Mouse (Mus musculus): ENCODE data around the gene Fbxo39. TPM values are rescaled to one million over a fixed set of nuclear protein-coding genes. Genes with fewer than 3 reads are reported as not detected.

Gene Fbxo39
- polyA plus RNA-seq, 1 experiment, result not detected

DNA sequence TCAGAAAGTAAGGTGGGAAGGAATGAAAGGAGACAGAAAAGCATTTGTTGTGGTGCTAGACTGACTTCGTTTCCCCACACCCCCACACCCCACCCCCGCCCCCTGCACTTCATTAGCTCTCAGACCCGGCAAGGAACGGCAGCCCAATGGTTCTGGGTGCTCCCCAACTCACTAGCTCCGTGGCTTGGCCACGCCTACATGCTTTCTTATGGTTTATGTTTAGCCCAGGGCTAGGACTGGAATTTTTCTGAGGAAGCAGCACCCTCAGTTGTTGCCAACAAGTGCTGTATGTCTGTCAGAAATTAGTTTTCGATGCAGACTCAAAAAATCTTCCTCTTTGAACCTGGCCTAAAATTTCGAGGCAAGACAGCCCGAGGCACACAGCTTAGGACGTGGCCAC lies 34.3 kb downstream of the Fbxo39 start:
- 27% methylated on average over 10 of the region's 10 CpGs for WGBS
- no peak overlapping the region for H3K27ac ChIP-seq (ENCODE audit: insufficient read depth, low read depth, low read length)

DNA sequence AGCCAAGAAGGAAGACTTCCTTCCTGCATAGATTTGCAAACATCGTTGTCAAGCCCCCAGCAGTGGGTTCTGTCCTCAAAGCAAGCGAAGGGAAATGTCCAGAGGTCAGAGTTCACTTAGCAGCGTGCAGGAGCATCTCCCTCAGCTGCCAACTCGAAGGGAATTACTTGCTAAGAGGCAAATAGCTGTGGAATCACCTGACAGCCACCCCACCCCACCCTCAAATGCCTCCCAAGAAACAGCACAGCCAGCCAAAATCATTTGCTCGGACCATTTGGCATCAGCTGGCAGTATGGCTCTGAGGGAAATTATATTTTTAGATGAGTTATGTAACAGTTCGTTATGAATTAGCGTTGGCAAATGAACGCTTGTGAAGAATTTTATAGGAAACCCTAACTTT lies 34.8 kb downstream of the Fbxo39 start:
- TF ChIP-seq POLR2A (IDR thresholded peaks at IDR 0.05; ENCODE audit: low read depth, low read length) (no peak), CTCF (IDR thresholded peaks at IDR 0.05; ENCODE audit: extremely low read depth, insufficient read length, insufficient replicate concordance, low read depth, low read length) (no peak)
- Histone ChIP-seq H3K27ac (ENCODE audit: insufficient read depth, low read depth, low read length) (no peak overlapping the region), H3K36me3 (ENCODE audit: control insufficient read depth, insufficient read depth, low read length) (no peaks in the 10 kb centered on the region), H3K4me3 (ENCODE audit: low read depth, low read length) (no peak overlapping the region), H3K27me3 (ENCODE audit: control insufficient read depth, insufficient read depth, low read length) (no peaks in the 10 kb centered on the region), H3K4me1 (ENCODE audit: control insufficient read depth, insufficient read depth, insufficient read length, low read length) (no peaks in the 10 kb centered on the region)
- WGBS, result 33% methylated on average over 8 of the region's 8 CpGs

More for the DNA sequence above, 34.3 kb downstream of the Fbxo39 start:
- no peak for TF ChIP-seq POLR2A (IDR thresholded peaks at IDR 0.05; ENCODE audit: low read depth, low read length)
- no peak for TF ChIP-seq CTCF (IDR thresholded peaks at IDR 0.05; ENCODE audit: extremely low read depth, insufficient read length, insufficient replicate concordance, low read depth, low read length)
- Histone ChIP-seq H3K4me3 (ENCODE audit: low read depth, low read length) (no peak overlapping the region), H3K4me1 (ENCODE audit: control insufficient read depth, insufficient read depth, insufficient read length, low read length) (no peaks in the 10 kb centered on the region), H3K36me3 (ENCODE audit: control insufficient read depth, insufficient read depth, low read length) (no peaks in the 10 kb centered on the region), H3K27me3 (ENCODE audit: control insufficient read depth, insufficient read depth, low read length) (no peaks in the 10 kb centered on the region)

DNA sequence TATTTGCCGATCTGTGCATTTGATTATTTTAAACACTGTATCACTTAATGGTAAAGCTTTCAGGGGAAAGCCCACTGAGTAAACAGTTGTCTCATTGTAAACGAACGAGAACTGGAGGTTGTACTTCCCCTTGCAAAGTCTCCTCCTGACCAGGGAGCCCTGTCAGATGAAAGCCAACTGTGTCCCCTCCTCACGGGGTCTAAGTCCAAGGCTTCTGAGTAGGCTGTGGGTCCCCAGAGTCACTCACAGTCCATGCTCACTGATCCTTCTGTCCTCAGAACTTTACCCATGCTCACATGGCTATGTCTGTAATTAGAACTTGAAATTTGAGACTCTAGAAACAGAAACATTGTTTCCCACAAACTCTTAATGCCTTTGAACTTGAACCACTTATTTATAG lies 35.4 kb downstream of the Fbxo39 start:
- H3K27ac ChIP-seq (ENCODE audit: insufficient read depth, low read depth, low read length), result no peak overlapping the region
- 34% methylated on average over 4 of the region's 4 CpGs for WGBS
- H3K36me3 ChIP-seq (ENCODE audit: control insufficient read depth, insufficient read depth, low read length), result no peaks in the 10 kb centered on the region
- TF ChIP-seq CTCF (IDR thresholded peaks at IDR 0.05; ENCODE audit: extremely low read depth, insufficient read length, insufficient replicate concordance, low read depth, low read length) (no peak), POLR2A (IDR thresholded peaks at IDR 0.05; ENCODE audit: low read depth, low read length) (no peak)
- no peak overlapping the region for H3K4me3 ChIP-seq (ENCODE audit: low read depth, low read length)
- H3K4me1 ChIP-seq (ENCODE audit: control insufficient read depth, insufficient read depth, insufficient read length, low read length), result no peaks in the 10 kb centered on the region
- no peaks in the 10 kb centered on the region for H3K27me3 ChIP-seq (ENCODE audit: control insufficient read depth, insufficient read depth, low read length)

DNA sequence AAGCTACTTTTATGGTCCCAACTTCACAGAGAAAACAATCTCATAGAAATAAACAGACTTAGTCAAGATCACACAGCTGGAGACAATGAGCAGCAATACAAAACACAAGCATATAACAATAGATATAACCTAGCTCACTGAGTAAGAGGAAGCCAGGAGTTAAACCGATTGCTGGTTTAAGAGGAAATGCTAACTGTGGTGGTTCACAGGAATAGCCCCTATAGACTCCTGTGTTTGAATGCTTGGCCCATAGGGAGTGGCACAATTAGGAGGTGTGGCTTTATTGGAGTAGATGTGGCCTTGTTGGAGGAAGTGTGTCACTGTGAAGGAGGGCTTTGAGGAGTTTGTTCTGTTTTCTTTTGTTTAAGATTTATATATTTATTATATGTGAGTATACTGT lies 38.0 kb downstream of the Fbxo39 start:
- Histone ChIP-seq H3K27ac (ENCODE audit: insufficient read depth, low read depth, low read length) (no peak overlapping the region), H3K36me3 (ENCODE audit: control insufficient read depth, insufficient read depth, low read length) (no peaks in the 10 kb centered on the region), H3K4me1 (ENCODE audit: control insufficient read depth, insufficient read depth, insufficient read length, low read length) (0 out of 2 replicates have a peak, but pooled peaks cover 2% of the 10 kb centered on the region), H3K4me3 (ENCODE audit: low read depth, low read length) (no peak overlapping the region), H3K27me3 (ENCODE audit: control insufficient read depth, insufficient read depth, low read length) (no peaks in the 10 kb centered on the region)
- no peak for TF ChIP-seq POLR2A (IDR thresholded peaks at IDR 0.05; ENCODE audit: low read depth, low read length)
- 23% methylated on average over 1 of the region's 1 CpGs for WGBS

DNA sequence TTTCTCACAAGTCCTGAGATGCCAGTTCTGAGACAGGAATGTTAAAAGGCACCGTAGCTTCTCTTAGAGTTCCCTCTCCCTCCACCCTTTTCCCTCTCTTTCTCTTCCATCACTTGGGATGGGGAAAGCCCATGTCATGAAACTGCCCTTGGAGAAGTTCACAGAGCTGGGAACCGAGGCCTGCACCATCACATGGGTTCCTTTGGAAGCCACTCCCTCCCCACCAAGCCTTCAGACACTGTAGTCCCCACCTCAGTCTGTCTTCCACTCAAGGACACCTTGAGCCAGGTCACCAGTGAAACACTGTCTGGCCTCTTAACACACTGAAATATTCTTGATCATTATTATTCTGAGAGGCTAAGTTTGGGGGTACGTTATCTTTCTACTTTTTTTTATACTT lies 38.9 kb downstream of the Fbxo39 start:
- no peaks in the 10 kb centered on the region for H3K27me3 ChIP-seq (ENCODE audit: control insufficient read depth, insufficient read depth, low read length)
- no peak overlapping the region for H3K27ac ChIP-seq (ENCODE audit: insufficient read depth, low read depth, low read length)
- no peak overlapping the region for H3K4me3 ChIP-seq (ENCODE audit: low read depth, low read length)
- H3K36me3 ChIP-seq (ENCODE audit: control insufficient read depth, insufficient read depth, low read length), result no peaks in the 10 kb centered on the region
- 81% methylated on average over 3 of the region's 3 CpGs for WGBS
- H3K4me1 ChIP-seq (ENCODE audit: control insufficient read depth, insufficient read depth, insufficient read length, low read length), result 0 out of 2 replicates have a peak, but pooled peaks cover 2% of the 10 kb centered on the region
- TF ChIP-seq CTCF (IDR thresholded peaks at IDR 0.05; ENCODE audit: extremely low read depth, insufficient read length, insufficient replicate concordance, low read depth, low read length) (no peak), POLR2A (IDR thresholded peaks at IDR 0.05; ENCODE audit: low read depth, low read length) (no peak)

DNA sequence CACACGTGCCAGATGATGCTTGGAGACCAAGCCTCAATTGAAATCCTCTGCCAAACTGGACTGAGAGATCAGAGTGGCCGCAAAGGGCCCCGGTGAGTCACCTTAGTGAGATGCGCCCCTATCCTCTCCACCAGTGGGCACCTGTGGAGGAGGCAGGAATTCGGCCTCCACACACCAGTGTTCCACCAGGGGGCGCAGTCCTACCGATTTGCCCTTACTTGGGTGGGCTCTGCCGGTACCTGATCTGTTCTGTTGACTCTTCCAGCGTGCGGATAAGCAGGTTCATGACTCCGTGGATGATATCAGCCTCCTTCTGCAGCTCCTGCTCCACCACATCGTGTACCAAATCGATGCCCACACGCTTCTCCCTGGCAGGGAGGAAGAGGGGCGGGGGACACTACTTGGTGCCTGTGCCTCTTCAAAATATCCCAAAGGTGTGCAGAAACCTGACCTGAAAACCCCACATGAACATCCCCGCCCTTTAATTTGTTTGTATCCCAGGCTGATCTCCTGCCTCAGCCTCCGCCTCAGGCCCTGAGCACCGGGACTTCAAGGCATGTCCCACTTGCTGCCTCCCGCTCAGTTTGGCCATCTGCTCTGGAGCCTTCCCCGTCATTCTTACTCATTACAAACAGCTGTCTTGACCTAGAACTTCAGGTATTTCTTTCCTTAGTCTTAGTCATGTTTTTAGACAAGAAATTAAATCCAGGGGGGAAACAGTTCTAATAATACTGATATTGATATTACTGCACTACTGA lies 40.9 kb downstream of the Fbxo39 start:
- TF ChIP-seq CTCF (IDR thresholded peaks at IDR 0.05; ENCODE audit: extremely low read depth, insufficient read length, insufficient replicate concordance, low read depth, low read length), result peak; percentile 86
- TF ChIP-seq POLR2A (IDR thresholded peaks at IDR 0.05; ENCODE audit: low read depth, low read length), result no peak
- H3K27me3 ChIP-seq (ENCODE audit: control insufficient read depth, insufficient read depth, low read length), result no peaks in the 10 kb centered on the region
- no peak overlapping the region for H3K27ac ChIP-seq (ENCODE audit: insufficient read depth, low read depth, low read length)
- no peaks in the 10 kb centered on the region for H3K36me3 ChIP-seq (ENCODE audit: control insufficient read depth, insufficient read depth, low read length)
- 0 out of 2 replicates have a peak, but pooled peaks cover 2% of the 10 kb centered on the region for H3K4me1 ChIP-seq (ENCODE audit: control insufficient read depth, insufficient read depth, insufficient read length, low read length)
- H3K4me3 ChIP-seq (ENCODE audit: low read depth, low read length), result no peak overlapping the region
- WGBS, result 21% methylated on average over 20 of the region's 20 CpGs

DNA sequence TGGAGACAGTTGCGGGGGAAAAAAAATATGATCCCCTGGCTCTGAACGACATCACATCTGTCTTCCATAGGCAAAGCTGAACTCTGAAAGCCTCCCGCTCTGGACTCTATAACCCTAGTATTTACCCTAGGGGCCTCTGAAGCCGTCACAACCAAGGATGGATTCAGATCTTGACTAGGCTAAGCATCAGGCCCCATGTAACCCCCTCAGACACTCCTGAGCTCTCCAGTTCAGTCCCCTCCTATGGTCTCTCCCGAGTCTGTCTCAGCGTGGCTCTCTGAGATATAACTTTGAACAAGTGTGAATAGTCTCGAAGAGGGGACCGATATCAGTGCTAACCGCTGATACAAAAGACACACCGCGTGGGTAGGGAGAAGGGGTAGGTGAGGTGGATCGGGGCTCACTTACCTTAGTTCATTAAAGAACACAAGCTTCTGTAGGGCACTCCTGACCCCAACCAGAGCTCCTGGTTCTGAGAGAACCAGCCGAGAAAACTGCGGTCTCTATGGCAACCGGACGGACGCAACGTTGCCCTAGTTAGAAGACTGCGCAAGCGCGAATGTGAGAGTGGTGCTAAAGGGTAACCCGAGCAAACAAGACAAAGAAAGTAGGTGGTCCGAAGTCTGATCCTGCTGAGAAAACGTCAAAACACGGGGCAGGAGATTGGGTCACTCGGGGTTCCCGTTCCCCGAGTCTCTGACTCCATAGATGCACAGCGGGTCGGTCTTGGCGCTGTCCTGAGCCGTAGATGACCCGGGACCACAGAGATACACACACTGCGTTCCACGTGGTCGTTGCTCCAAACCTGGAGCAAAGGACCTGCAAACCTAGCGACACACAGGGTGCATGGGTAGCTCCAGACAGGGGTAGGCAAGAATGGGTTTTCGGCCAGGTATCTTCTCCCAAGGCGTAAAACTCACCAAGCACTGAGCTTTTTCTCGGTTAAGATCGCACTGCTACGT lies 47.4 kb downstream of the Fbxo39 start:
- WGBS, result 9% methylated on average over 42 of the region's 42 CpGs
- no peak for TF ChIP-seq CTCF (IDR thresholded peaks at IDR 0.05; ENCODE audit: extremely low read depth, insufficient read length, insufficient replicate concordance, low read depth, low read length)
- TF ChIP-seq POLR2A (IDR thresholded peaks at IDR 0.05; ENCODE audit: low read depth, low read length), result no peak
- peak overlapping the region; percentile 27 for H3K4me3 ChIP-seq (ENCODE audit: low read depth, low read length)

More for the DNA sequence above, 47.4 kb downstream of the Fbxo39 start:
- Histone ChIP-seq H3K27ac (ENCODE audit: insufficient read depth, low read depth, low read length) (no peak overlapping the region), H3K36me3 (ENCODE audit: control insufficient read depth, insufficient read depth, low read length) (no peaks in the 10 kb centered on the region), H3K4me1 (ENCODE audit: control insufficient read depth, insufficient read depth, insufficient read length, low read length) (no peaks in the 10 kb centered on the region), H3K27me3 (ENCODE audit: control insufficient read depth, insufficient read depth, low read length) (no peaks in the 10 kb centered on the region; the same call in 1 of the 2 replicates)
